9 mouse cellular contexts compared by ENCODE assay signal in the genomic region with DNA sequence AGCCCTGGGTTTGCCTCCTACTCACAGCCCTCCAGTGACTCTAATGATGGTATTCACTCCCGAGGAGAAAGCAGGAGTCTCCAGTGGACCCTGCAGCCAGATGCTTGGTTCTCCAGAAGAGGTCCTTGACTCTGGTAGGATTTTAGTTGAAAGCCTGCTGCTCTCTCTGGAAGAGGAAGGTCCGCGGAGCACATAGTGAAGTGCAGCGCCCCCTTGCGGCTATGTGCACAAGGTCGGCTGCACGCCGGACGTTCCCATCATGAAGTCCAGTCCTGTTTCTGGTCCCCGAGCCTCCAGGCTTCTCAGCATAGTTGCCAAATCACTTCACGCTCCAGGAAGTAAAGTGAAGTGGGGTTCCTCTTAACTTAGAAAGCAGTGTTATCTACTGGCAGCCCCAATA.
DNase-seq lines count a peak whose midpoint lies in the region; ATAC-seq and TF ChIP-seq lines count a peak whose summit lies in the region.
"Had no signal": no experiment of that assay in that cellular context is flagged by ENCODE, and none has a peak within 500 bp of the region (broad histone marks: within the 10 kb centered on the region; RNA-seq: fewer than 3 reads in every experiment).

No protein-coding gene starts in this region.

- no peak overlapping the region for H3K27ac ChIP-seq in heart, embryonic 11.5 days (ENCODE audit: low read depth, low read length)
- no peak overlapping the region for H3K27ac ChIP-seq in testis, adult 2 months (ENCODE audit: control insufficient read depth, insufficient read depth, low read depth, low read length)
- H3K27ac ChIP-seq: macrophage had no signal

- no peak overlapping the region for H3K4me2 ChIP-seq in heart, embryonic 11.5 days

- no peaks in the 10 kb centered on the region for H3K4me1 ChIP-seq in heart, embryonic 11.5 days (ENCODE audit: control insufficient read depth, insufficient read depth, low read length)
- peaks cover 2% of the 10 kb centered on the region; the same call in 1 of the 2 replicates for H3K4me1 ChIP-seq in testis, adult 2 months (ENCODE audit: control insufficient read depth, insufficient read depth, low read length)

- H3K4me3 ChIP-seq in heart, embryonic 11.5 days (ENCODE audit: low read depth, low read length) = no peak overlapping the region
- no peak overlapping the region for H3K4me3 ChIP-seq in testis, adult 2 months (ENCODE audit: control insufficient read depth, low read depth, low read length)

- no peak overlapping the region for H3K9ac ChIP-seq in heart, embryonic 11.5 days (ENCODE audit: low read depth, low read length)

- peak; percentile 89 for TF ChIP-seq CTCF in testis, adult 2 months (IDR thresholded peaks at IDR 0.05; ENCODE audit: control insufficient read depth, insufficient read depth, insufficient replicate concordance, low read depth, low read length)

- TF ChIP-seq POLR2A in testis, adult 2 months (IDR thresholded peaks at IDR 0.05; ENCODE audit: control insufficient read depth, low read depth, low read length) = no peak

- 6% methylated on average over 11 of the region's 11 CpGs for WGBS in heart, embryonic 11.5 days (ENCODE audit: insufficient replicate concordance)

- H3K9me3 ChIP-seq in heart, embryonic 11.5 days (replicated peaks; ENCODE audit: control insufficient read depth, low read length) = no peaks in the 10 kb centered on the region

- ATAC-seq in heart, embryonic 11.5 days (replicated peaks; ENCODE audit: insufficient number of reproducible peaks, low FRiP score, low TSS enrichment) = no peak
- ATAC-seq in megakaryocyte-erythroid progenitor cell, adult 5-6 weeks (replicated peaks; ENCODE audit: low FRiP score, low TSS enrichment, poor library complexity, severe bottlenecking) = peak; percentile 81

- DNase-seq in heart, adult 18-20 months = peak; percentile 37 to 70
- DNase-seq in Muller cell, postnatal 12 days (ENCODE audit: inconsistent ontology term) = peak; percentile 18
- DNase-seq in cerebellum, postnatal 10 days = peak; percentile 82 to 86
- DNase-seq in heart, adult 8-10 months (ENCODE audit: low spot score) = peak; percentile 28
- peak; percentile 51 for DNase-seq in left cerebral cortex, adult 11 months (ENCODE audit: low spot score)

- H3K27me3 ChIP-seq in heart, embryonic 11.5 days (ENCODE audit: control insufficient read depth, insufficient read depth, low read length) = peaks cover 4% of the 10 kb centered on the region; the same call in 1 of the 2 replicates
- no peaks in the 10 kb centered on the region for H3K27me3 ChIP-seq in testis, adult 2 months (ENCODE audit: control insufficient read depth, insufficient read depth, low read length)

- H3K36me3 ChIP-seq in heart, embryonic 11.5 days (ENCODE audit: control insufficient read depth, insufficient read depth, low read length) = no peaks in the 10 kb centered on the region
- H3K36me3 ChIP-seq in testis, adult 2 months (ENCODE audit: control insufficient read depth, insufficient read depth, low read length) = no peaks in the 10 kb centered on the region

Comparison
In these comparisons a context has a peak if more than half of its experiments do, and no peak if none do; other contexts are left out.
1. DNase-seq: peak in every context shown above with its lines; median percentile 84 in cerebellum, postnatal 10 days; 54 in heart, adult 18-20 months; 51 in left cerebral cortex, adult 11 months; 28 in heart, adult 8-10 months; 18 in Muller cell, postnatal 12 days.